Mouse (Mus musculus): ENCODE measurements around the gene Cbx6. TPM values are rescaled to one million over a fixed set of nuclear protein-coding genes. Genes with fewer than 3 reads are reported as not detected.

Cbx6 gene
- 75.4 TPM for polyA plus RNA-seq (2017; shearing (Covaris generic))

GRCm38 (mm10) chr15:79834130-79834880 lies at the start of gene Cbx6, which contains the start of gene Npcd:
Gene Cbx6 (minus strand): TSS chr15:79834688.
Gene Npcd (minus strand): TSS chr15:79834237.

GRCm38 (mm10) chr15:79804352-79805071 lies 30.0 kb downstream of the Cbx6 start, which contains the start of gene Nptxr:
Gene Nptxr (minus strand): TSS chr15:79804766.

DNA sequence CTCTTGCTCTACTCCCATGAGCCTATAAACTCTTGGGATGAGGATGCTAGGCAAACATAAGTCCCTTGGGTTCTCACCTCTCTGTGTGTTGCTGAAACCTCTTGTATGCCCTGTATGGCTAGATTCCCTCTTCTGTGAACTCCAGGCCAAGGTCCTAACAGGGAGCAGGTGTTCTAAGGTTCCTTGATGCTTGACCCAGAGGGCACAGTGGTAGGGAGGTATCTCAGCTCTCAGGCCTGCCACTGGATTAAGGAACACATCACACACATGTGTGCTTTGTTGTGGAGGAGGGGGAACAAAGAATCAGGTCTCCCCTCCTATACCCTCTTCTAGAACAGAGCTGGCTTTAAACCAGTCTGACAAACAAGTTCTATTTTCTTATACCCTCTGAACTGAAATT lies 56.7 kb downstream of the Cbx6 start, which contains the start of gene Dnal4:
TSS of gene Dnal4 (minus strand) at position 101 of the 400 bp plus-strand sequence.

Other genes with a start within 250 kb of the Cbx6 start
- not detected for gene Dmc1, start 229.6 kb downstream of the Cbx6 start, polyA plus RNA-seq (2017; shearing (Covaris generic))
- gene Fam227a, start 175.7 kb downstream of the Cbx6 start, polyA plus RNA-seq (2017; shearing (Covaris generic)): 0.79 TPM
- 18.3 TPM for gene Cby1, start 175.5 kb downstream of the Cbx6 start, polyA plus RNA-seq (2017; shearing (Covaris generic))
- gene Tomm22, start 163.8 kb downstream of the Cbx6 start, polyA plus RNA-seq (2017; shearing (Covaris generic)): 223 TPM
- gene Josd1, start 146.8 kb downstream of the Cbx6 start, polyA plus RNA-seq (2017; shearing (Covaris generic)): 4.2 TPM
- 77.5 TPM for gene Gtpbp1, start 143.8 kb downstream of the Cbx6 start, polyA plus RNA-seq (2017; shearing (Covaris generic))
- gene Sun2, start 92.2 kb downstream of the Cbx6 start, polyA plus RNA-seq (2017; shearing (Covaris generic)): 11.0 TPM
- 13.6 TPM for gene Dnal4, start 56.8 kb downstream of the Cbx6 start, polyA plus RNA-seq (2017; shearing (Covaris generic))
- gene Nptxr, start 29.9 kb downstream of the Cbx6 start, polyA plus RNA-seq (2017; shearing (Covaris generic)): 0.44 TPM
- gene Npcd, start 451 bp downstream of the Cbx6 start, polyA plus RNA-seq (2017; shearing (Covaris generic)): not detected
- gene Apobec3, start 57.0 kb upstream of the Cbx6 start, polyA plus RNA-seq (2017; shearing (Covaris generic)): 519 TPM
- gene Cbx7, start 136.4 kb upstream of the Cbx6 start, polyA plus RNA-seq (2017; shearing (Covaris generic)): 103 TPM
- gene Pdgfb, start 180.3 kb upstream of the Cbx6 start, polyA plus RNA-seq (2017; shearing (Covaris generic)): 1.5 TPM